Mouse (Mus musculus) lung, postnatal 4 days (tissue): ENCODE results near the gene Myo1f.

Experiments
- DNase-seq, 2 experiments: peaks; one replicate each; pipeline ENCODE4 v3.0.0; 2021

The Myo1f gene

GRCm38 (mm10) chr17:33555223-33555855, at the start of gene Myo1f:
Myo1f (plus strand) TSS chr17:33555707.
- peak; percentile 68 to 71 for DNase-seq

GRCm38 (mm10) chr17:33508386-33508785, 47.1 kb upstream of the Myo1f start:
- no peak for DNase-seq

DNA sequence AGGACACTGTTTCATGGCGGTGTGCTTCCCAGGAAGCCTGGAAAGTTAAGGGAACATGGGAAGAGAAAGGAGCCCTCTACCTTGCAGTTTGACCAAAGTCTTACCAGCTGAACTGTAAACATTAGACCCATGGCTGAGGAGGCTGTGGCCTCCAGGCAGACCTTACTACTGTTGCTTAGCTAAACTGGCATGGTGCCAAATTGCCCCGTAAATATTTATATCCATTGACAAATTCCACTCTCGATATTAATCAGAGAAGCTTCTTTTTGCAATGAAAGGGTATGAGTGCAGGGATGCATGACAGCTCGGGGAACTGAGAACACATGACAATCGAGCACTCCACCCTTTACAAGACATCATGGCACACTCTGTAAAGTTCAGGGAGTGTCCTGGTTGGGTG, 45.3 kb upstream of the Myo1f start:
- peak in 1 of 2 experiments; percentile 29 for DNase-seq

GRCm38 (mm10) chr17:33512441-33513415, 42.8 kb upstream of the Myo1f start:
- peak in 1 of 2 experiments; percentile 44 for DNase-seq

- DNase-seq, result no peak
These were observed 41.6 kb upstream of the Myo1f start for GRCm38 (mm10) chr17:33513874-33514273.

- no peak for DNase-seq
These were observed 35.1 kb upstream of the Myo1f start for GRCm38 (mm10) chr17:33520366-33520765.

DNA sequence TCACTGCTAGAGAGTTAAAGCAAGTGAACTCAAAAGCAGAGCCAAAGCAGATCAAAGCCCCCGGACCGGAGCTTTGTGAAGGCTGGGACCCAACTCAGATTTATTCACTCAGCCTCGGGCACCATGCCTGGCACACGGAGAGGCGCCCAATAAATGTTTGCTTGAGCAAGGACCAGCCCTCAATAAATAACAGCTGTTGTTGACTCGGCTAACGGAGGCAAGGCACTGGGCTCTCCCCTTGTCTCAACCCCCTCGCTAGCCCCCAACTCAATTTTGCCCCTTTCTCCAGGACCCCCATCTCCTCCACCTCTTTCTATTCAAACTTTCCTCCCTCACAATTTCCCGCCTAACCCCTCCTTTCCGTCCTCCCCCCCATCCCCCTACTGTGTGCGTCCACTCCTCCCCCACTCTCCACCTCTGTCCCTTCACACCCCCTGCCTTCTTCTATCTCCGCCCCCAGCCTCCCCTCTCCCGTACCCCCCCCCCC, 32.0 kb upstream of the Myo1f start:
- peak in 1 of 2 experiments; percentile 50 for DNase-seq

- DNase-seq, result peak; percentile 91 to 94
These were observed 31.4 kb upstream of the Myo1f start, which contains the start of gene Adamts10 for GRCm38 (mm10) chr17:33523918-33524755. Adamts10 (plus strand) TSS chr17:33524204.

GRCm38 (mm10) chr17:33524806-33525373, 30.6 kb upstream of the Myo1f start:
- peak; percentile 44 to 76 for DNase-seq

GRCm38 (mm10) chr17:33526506-33526905, 29.0 kb upstream of the Myo1f start:
- DNase-seq, result peak; percentile 38 to 52

DNA sequence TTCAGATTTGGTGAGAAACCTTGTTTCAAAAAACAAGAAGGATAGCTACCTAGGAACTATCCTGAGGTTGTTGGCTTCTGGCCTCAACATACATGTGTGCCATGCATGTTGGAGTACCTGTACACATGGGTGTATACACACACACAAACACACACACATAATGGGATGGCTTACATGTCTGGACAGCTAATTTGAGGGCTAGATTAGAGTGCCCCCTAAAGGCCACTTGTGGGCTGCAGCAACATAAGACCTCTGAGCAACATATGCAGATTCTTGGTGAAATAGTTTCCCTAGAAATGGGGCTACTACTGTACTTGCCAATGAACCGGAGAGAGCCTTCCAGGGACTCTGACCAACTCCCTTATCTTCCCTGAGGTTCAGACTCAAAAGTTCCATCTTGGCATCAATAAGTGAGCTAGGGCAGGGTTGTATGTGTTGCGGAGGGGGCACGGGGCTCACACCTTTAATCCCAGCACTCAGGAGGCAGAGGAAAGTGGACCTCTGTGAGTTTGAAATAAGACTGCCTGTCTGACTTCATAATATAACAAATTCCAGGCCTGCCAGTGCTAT, 16.3 kb upstream of the Myo1f start:
- peak; percentile 43 to 68 for DNase-seq

- no peak for DNase-seq
These were observed 15.6 kb upstream of the Myo1f start for GRCm38 (mm10) chr17:33539878-33540277.

- DNase-seq, result no peak
These were observed 6.3 kb upstream of the Myo1f start for GRCm38 (mm10) chr17:33549212-33549611.

GRCm38 (mm10) chr17:33550388-33550787, 5.1 kb upstream of the Myo1f start:
- peak in 1 of 2 experiments; percentile 55 for DNase-seq

GRCm38 (mm10) chr17:33552113-33552512, 3.4 kb upstream of the Myo1f start:
- no peak for DNase-seq

- DNase-seq, result peak; percentile 59 to 74
These were observed 2.5 kb upstream of the Myo1f start for GRCm38 (mm10) chr17:33552964-33553363.

GRCm38 (mm10) chr17:33554536-33554935, 971 bp upstream of the Myo1f start:
- no peak for DNase-seq

DNA sequence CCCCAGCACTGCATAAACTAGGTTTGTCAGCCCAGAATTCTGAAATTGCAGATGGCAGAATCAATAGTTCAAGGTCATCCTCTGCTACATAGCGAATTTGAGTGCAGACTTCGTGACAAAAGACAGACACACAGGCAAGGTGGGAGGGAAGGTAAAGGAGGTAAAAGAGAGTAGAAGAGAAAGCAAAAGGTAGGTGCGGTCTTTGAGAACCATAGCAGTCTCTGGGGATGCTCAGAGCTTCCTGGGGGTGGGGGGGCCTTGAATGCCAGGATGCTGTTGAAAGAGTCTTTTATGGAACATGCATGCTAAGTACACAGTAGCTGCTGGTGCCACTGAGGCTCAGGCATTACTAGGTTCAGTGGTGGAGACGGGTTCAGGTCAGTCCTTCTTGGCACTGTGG, 2.4 kb downstream of the Myo1f start:
- DNase-seq, result no peak

GRCm38 (mm10) chr17:33563527-33564076, 8.1 kb downstream of the Myo1f start:
- DNase-seq, result peak in 1 of 2 experiments; percentile 41

- DNase-seq, result peak in 1 of 2 experiments; percentile 18
These were observed 9.1 kb downstream of the Myo1f start for GRCm38 (mm10) chr17:33564599-33564998.

GRCm38 (mm10) chr17:33566182-33566581, 10.7 kb downstream of the Myo1f start:
- peak; percentile 41 to 43 for DNase-seq
